Mouse (Mus musculus): ENCODE results near the gene Cblb.

Gene Cblb

DNA sequence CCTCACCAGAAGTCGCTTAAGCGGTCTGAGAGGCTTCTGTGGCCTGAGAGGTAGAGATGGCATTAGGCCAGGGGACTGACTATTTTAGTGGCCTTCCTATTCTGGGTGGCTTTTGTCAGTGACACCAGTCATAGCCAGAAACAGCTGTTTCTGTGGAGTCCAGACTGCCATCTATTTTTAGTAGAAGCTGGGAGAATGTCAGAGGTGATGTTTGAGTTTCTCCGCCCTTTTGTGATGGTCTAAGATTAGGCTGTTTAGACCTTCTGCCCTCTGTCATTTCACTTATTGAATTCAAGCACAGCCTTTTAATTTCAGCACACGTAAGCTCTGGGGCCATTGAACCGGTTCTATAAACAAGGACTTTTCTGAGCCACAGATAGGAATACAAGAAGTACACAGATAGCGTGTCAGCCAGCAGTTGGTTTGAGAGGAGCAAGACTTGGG, 40.8 kb downstream of the Cblb start:
- no peak for DNase-seq (ENCODE audit: low spot score)

DNA sequence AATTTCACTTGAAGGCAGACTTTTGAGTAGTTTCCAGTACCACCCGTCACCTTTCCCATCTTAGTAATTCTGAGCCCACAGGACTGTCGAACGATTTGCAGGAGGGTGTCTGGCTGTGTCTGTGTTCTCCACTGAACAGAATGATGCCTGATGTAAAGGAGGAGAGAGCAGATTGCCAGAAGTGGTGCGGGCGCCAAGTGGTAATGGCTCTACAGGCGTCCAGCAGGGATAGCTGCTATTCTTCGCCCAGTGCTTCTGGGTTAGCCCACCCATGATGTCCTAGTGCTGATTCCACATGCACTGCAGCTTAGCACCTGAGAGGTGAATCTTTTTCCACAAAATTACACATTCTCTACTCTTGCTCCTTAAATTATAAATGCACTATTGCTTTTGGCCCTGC, 45.6 kb downstream of the Cblb start:
- DNase-seq (ENCODE audit: low spot score), result no peak

DNA sequence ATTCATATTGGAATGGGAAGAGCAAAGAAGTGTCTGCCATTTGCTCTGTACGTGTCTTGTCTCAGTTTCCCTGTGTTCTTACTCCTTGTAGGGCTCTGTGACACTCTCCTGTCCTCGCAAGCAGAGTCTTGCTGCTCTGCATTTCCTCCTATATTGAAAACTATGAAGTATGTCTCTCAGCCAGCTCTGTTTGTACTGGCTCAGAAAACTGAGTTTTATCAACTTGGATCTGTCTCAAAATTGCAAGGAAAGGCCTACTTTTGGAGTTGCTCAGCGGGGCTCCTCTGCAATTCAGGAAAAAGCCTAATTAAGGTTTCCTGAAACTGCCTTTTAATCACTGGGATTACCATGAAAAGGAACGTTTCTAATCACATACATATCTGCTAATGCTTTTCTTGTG, 46.9 kb downstream of the Cblb start:
- no peak for DNase-seq (ENCODE audit: low spot score)

DNA sequence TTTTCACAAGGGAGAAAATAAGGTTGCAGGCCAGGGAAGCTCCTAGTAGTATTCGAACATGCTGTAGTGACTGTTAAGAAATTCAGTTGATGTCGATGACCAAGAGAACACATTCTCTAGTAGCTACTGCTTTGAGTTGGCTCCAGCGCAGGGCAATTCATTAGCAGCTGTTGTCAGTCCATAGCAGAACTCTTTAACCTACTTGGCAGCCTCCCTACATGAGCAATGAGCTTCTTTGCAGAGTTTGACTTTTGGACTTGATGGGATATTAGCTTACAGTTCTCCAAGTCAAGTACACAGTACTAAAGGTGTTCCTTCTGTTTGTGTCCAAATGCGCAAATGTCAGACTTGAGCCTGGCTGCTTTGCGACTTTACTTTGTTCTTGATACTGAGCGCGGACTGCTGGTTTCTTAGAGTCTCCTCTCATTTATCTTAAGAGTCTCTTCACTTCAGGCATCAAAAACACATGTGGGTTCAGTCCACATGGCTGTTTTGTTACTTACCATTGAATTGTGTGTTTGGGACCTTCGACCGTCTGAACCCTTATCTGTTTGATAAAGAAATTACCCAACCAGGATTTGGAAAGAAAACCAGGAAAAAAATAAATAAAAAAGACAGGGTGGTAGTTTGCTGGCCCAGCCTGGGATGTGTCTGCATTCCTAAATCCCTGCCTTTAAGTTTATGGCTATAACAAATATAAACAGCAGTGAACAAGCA, 47.9 kb downstream of the Cblb start:
- no peak for DNase-seq (ENCODE audit: low spot score)

DNA sequence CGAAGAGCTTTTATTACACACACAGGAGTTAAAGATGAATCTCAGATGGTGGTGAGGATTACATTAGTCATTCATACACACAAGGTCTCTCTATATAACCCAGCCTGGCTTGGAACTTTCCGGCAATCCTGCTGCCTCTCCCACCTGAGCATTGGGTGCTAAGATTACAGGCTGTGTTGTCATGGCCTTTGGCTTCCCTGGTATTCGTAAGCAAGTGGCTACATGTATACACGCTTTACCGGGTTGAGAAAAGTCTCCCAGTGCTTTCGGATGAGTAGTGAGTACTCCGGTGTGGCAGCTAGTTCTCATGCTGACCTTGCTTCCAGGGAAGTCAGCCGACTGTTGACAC, 48.4 kb downstream of the Cblb start:
- DNase-seq (ENCODE audit: low spot score), result no peak

DNA sequence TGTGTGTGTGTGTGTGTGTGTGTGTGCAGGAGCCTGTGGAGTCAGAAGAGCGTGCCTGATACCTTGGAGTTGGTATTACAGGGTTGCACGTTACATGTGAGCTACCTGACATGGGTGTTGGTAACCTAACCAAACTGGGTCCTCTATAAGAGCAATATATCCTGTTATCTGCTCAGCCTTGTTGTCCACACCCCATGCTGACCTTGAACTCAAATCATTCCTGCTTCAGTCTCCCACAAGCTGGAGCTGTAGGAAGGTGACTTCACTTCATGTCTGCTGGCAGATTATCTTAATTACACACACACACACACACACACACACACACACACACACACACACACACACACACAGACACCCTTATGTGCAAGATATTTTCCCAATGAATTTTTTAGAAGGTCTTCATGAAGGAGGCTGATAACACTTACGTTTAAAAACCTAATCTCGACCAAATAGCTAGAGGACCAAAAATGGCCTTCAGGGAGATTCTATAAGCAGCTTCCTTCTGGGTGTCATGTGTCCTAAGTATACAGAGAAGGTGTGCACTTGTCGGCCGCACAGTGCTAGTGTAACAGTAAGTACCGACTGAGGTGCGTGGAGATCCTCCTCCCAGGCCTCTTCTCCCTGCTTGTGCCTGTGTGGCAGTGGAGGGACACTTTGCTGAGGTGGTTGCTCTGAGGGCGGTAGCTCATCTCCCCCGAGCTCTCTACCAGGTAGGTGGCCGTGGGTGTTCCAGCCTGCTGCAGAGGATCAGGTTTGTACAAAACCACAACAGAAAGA, 49.8 kb downstream of the Cblb start:
- DNase-seq (ENCODE audit: low spot score), result no peak

DNA sequence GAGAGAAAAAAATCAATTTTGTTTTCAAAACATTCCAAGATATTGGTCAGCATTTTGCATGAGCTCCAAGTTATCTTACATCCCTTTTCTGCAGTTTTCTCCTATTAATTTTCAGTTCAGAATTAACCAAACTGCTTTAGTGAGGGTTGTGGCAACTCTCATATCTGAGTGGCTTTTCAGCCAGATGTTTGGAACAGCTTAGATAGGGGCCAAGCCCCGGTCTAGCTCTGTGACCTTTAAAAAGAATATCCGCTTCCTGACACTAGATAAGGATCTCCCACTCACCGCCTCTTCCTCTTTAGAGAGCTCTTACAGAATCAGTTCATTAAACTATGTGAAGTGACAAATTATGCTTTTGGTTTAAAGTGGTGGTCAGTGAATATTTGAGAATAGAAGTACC, 50.7 kb downstream of the Cblb start:
- no peak for DNase-seq (ENCODE audit: low spot score)

DNA sequence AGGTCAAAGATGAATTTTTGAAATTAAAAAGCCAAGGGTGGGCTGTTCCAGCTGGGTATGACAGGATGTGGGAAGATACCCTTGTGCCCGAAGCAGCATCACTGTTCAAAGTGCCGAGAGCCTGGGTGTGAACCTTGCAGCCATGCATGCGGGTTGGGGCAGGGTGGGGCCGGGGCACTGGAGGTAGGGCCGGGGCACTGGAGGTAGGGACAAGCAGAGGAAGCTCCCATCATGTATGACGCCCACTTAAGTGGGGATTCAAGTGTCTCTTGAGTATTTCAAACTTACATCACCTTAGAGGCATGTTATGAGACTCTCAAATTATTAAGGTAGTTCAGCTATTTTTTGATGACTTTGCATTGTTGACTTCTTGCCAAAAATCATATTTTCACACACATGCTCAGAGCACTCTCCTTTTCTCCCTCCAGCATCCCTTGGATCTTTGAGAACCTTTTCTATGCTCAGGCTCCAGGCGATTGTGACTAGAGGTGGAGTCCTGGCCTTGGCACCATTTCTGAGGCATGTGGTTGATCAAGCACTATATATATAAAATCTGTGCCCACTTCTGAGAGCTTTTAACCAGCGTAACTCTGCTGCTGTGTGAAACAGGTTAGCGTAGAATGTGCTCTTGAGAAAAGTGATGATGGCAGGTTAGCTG, 55.9 kb downstream of the Cblb start:
- DNase-seq (ENCODE audit: low spot score), result no peak

DNA sequence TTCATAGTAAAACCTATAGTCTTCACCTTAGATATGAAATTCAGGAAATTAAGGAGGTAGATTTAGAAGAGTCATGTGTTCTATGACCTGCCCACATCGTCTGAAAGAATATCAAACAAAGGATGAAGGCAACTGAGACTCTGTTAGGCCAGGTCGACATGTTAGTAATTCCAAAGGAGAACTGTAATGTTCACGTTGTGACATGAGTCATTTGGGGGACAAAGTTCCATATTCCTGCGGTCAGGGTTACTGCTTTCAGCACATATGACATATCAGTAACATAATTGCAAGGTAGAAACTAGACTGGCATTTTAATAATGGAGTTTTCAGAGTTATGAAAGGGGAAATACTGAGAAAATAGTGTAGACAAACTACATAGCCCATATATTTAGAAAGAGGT, 58.3 kb downstream of the Cblb start:
- no peak for DNase-seq (ENCODE audit: low spot score)

DNA sequence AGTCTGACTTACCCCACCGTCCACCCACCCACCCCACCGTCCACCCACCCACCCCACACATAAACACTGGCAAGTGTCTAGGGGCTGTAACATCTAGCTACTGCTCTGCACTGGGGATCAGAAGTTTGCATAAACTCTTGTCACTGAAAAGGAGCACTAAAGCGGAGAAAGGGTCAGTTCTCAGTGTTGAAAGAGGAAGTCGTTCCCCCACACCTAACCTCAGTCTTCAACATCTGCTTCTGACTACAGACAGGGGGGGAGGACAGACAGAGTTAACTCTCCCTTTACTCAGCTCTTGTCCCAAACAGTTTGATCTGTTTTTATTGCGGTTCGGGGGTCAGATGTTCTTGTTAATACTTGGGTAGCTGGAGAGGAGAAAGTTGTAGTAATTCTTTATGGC, 59.9 kb downstream of the Cblb start:
- DNase-seq (ENCODE audit: low spot score), result no peak

DNA sequence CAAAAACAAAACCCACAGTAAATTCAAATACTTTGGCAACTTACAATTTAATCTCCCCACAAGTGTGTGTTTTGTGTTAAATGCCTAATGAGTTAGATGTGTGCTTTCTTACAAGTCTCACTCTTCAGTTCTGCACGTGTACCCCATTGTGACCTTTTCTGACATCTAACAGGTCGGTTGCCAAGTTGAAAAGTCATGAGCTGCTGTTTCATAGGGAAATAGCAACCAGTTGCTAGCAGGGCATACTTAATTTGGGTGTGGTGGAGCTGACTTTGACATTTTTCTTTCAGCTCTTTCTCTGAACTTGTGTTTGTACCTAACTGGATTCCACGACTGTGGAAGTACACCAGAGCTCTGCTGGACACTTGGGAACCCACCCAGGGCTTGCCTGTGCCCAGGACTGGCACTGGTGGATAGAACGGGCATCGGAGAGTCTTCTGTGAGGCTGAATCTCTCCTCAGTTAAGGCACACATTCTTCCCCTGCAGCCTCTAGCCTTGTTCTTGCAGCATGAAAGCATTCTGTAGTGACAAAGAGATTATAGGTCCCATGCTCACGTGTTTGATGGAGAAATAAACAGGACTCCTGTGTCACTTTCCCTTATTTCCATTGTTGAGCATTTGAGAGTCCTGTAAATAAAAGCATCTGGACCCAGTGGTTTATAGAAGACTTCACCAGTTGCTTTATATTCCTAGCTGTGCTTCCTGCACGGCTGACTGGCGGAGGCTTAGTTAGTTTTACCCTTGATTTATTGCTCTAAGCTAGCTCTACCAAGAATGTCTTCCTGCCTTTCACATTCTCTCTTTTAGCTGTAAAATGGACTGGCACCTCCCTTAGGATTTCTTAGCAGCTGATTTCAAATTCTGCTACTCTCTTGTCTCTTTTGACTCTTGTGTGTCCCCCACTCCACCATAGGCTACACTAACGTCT, 62.6 kb downstream of the Cblb start:
- DNase-seq (ENCODE audit: low spot score), result no peak

DNA sequence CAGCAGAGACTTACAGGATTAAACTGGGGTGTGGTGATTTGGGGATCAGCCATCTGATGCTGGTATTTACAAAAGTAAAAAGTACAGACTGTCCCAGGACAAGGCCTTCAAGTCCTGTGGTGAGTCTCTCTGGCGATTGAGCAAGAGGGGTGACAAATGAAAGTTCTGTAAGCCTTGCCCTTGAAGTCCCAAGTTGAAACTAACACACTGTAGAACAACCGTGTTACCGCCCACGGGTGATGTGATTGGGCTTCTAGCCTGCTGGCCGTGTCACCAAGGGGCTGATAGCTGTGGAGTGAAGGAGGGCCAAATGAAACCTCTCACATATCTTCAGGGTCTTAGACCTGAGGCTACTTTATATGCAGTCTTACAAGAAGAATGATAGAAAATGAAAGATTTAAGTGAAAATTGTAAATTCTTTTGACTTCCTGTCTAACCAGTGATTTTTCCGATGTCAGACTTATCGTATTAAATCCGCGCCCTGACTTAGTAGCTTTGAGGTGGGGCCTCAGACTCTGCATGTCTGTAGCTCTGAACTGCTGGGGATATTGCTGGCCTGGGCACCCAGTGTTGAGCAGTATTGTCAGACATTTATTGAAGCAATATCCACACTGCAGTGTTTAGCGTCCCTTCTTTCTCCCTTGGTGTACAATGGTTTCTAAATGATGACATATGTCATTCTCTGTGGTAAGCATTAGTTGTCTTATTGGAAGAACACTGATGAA, 63.9 kb downstream of the Cblb start:
- DNase-seq (ENCODE audit: low spot score), result peak; percentile 52

DNA sequence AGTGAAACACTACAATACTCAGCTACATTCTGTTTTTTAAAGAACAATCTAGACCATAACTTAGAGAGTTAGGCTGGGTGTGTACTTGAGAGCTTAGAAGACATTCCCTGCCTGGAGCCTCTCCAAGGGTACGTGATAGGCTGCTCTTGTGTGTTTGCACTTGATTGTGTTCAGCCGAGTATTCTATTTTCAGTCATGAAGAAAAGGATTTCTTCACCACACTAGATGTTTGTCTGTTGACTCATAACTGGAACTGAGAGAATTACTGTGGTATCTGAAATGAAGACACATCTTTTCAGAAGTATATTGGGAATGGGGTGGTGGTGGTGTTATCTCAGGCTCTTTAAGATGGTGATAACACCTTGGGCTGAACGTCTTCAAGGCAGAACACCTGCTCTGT, 64.6 kb downstream of the Cblb start:
- DNase-seq (ENCODE audit: low spot score), result no peak

DNA sequence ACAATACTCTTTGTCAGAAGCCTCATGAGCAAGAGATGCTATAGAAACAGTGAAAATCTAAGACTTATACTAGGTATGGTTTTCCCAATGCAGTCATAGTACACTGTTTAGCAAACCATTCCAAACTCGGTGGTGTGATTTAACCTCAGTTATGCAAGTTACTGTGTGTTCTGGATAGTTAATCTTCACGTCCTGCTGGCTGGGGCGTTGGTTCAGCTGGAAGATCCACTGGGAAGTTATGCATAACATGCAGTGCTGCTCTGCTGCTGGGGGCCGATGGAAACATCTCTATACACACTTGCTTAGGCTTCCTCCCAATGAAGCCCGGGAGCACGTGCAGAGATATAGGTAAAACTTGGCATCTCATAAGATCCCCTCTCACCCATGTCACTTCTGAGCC, 69.4 kb downstream of the Cblb start:
- no peak for DNase-seq (ENCODE audit: low spot score)

DNA sequence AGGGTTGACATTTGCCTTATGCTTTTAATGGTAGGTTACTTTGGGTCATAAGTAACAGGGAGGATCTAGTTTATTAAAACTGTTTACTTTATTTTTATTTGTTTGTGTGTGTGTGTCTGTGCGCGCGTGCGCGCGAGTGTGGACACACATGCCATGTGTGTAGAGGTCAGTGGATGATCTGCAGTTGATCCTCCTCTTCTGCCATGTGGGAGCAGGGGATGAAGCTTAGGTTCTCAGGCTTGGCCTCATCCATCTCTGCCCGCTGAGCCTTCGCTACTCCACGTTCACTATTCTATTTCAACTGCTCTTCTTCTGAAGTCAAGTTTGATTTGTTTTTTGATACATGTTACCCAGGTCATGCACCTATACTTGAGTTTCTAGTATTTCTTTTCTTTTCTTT, 73.6 kb downstream of the Cblb start:
- DNase-seq (ENCODE audit: low spot score), result no peak

DNA sequence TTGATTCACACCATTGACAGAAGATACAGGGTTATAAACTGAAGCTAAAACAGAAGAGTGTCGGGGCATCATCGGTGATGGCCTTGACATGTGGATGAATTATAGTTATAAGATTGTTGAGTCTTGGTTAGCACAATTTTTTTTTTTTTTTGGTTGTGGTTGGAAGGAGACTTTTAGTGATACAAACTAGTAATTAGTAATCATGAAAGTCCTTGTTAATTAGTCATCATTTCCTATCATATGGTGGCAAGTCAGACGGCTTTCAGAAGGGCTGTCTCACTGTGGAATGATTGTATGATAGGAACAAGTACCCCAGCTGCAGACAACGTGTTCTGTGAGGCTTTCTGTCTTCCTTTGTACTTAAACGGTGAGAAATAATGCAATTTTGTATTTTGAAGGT, 76.8 kb downstream of the Cblb start:
- DNase-seq (ENCODE audit: low spot score), result no peak

DNA sequence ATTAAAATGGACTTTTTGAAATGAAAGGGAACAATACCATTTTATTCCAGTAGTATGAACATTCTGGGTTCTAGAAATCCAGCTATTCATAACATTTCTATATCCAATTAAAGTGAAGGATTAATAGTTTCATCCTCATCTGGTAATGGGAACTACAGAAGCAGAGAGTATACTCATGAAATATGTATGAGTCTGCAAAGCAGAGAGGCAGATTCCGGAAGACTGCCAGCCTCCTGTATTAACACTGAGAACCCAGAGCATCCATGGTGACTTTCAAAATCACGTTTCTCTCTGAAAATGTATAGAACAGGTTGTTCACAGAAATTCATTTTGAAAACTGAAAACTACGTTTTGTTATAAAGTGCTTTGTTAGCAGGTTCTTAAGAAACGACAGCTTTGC, 83.4 kb downstream of the Cblb start:
- no peak for DNase-seq (ENCODE audit: low spot score)

DNA sequence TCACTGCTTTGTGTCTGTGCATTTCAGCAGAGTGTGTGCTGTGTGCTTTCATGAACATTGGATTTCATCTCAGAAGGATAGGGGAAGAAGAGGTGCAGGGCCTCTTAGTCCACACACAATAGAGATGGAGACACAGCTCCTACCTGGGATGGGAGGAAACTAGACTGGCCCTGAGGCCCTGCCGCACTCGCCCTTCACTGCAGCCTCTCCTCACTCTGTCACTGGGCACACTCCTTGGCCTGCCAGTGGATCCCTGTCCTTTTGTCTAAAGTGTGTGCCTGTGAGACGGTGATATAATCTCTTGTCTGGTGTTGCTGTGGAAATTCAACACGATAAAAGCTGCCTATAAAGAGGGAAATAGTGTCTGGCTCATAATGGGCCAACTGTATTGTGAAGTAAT, 88.0 kb downstream of the Cblb start:
- DNase-seq (ENCODE audit: low spot score), result no peak

DNA sequence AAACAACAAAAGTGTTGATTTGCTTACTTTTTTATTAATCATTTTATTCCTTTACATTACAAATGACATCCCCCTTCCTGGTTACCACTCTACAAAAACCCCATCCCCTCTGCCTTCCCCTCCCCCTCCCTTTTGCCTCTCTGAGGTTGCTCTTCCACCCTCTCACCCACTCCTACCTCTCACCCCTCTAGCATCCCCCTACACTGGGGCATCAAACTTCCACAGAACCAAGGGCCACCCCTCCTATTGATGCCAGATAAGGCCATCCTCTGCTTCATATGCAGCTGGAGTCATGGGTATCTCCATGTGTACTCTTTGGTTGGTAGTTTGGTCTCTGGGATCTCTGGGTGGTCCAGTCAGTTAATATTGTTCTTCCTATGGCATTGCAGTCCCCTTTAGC, 93.9 kb downstream of the Cblb start:
- no peak for DNase-seq (ENCODE audit: low spot score)

DNA sequence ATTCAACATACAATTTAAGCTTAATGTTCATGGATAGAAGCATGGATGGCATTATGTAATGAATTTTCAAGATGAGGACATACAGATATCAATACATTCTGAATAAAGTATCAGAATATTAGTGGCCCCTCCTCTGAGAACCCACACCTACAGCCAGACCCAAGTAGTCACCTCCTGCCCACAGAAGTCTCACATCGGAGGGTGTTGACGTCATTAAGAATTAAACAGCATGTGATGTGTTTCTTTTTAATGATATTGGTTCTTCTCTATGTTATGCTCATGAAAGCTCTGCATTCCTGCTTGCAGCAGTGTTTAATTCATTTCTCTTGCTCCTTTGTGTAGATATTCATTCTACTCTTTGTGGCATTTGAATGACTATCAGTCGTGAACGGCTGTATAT, 94.9 kb downstream of the Cblb start:
- DNase-seq (ENCODE audit: low spot score), result no peak

DNA sequence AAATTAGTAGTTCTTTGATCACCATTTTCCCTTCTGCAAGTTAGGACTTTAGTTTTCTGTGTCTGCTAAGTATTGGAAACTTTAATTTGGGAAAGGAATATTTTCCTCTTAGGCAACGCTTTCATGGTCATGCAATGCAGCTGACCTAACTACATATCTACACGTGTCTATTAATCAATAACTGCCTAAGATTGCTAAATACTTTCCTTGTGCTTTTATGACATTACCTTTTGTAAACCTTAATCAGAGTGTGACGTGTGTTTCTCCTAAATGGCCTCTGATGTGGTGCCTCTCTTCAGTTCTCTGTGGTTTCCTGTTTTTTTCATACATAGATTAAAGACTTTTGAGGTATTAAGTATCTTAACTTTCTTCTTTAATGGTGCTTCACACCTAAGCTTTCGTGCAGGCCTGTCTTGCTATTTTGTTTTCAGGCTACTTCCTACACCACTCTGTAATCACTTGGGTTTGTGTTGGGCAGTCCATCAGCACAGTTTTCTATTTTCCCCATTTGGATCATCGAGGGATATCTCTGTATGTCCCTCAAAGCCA, 98.4 kb downstream of the Cblb start:
- DNase-seq (ENCODE audit: low spot score), result no peak

Measured in testis, postnatal 10 days (tissue).